Mouse (Mus musculus) forebrain, embryonic 11.5 days (tissue): ENCODE data around the gene Rnf207. TPM values are rescaled to one million over a fixed set of nuclear protein-coding genes. Genes with fewer than 3 reads are reported as not detected.
A peak's percentile ranks its signal among the peaks of the same experiment; 100 is the strongest.

Experiments
- ATAC-seq: fragments of 200-750 bp; cut with Nextera tagmentation; replicated peaks from 2 replicates; pipeline ENCODE4 v1.8.0; 2017; ENCODE audit warnings: moderate TSS enrichment; ENCODE audit not compliant: low FRiP score
- DNase-seq: peaks from one replicate; pipeline ENCODE4 v3.0.0-alpha.2; 2017; ENCODE audit warnings: low spot score
- H3K27ac ChIP-seq: fragments of 300-500 bp; sonication (generic); 2 replicates; pipeline ENCODE4 v1.5.1; 2014; ENCODE audit warnings: low read depth, low read length
- H3K27me3 ChIP-seq: fragments of 300-500 bp; sonication (generic); 2 replicates; pipeline ENCODE4 v1.6.1; 2014; ENCODE audit warnings: mild to moderate bottlenecking, low read length, mixed read lengths; ENCODE audit not compliant: control insufficient read depth, insufficient read depth
- H3K36me3 ChIP-seq: fragments of 300-500 bp; sonication (generic); 2 replicates; pipeline ENCODE4 v1.6.1; 2014; ENCODE audit warnings: mild to moderate bottlenecking, low read length, moderate library complexity, mixed read lengths; ENCODE audit not compliant: control insufficient read depth, insufficient read depth
- H3K4me1 ChIP-seq: fragments of 300-500 bp; sonication (generic); replicated peaks from 2 replicates; pipeline ENCODE4 v1.6.1; 2014; ENCODE audit warnings: low read length, mixed read lengths; ENCODE audit not compliant: control insufficient read depth, insufficient read depth
- H3K4me2 ChIP-seq: fragments of 300-500 bp; sonication (generic); 2 replicates; pipeline ENCODE4 v1.6.1; 2014; ENCODE audit warnings: low read depth, mild to moderate bottlenecking, low read length, moderate library complexity, mixed read lengths; ENCODE audit not compliant: severe bottlenecking
- H3K4me3 ChIP-seq: fragments of 300-500 bp; sonication (generic); 2 replicates; pipeline ENCODE4 v1.5.1; 2014; ENCODE audit warnings: low read depth, low read length
- H3K9ac ChIP-seq: fragments of 300-500 bp; sonication (generic); 2 replicates; pipeline ENCODE4 v1.6.1; 2014; ENCODE audit warnings: low read length
- H3K9me3 ChIP-seq: fragments of 300-500 bp; sonication (generic); 2 replicates; pipeline ENCODE4 v1.6.1; 2016; ENCODE audit warnings: low read length, mixed read lengths; ENCODE audit not compliant: control insufficient read depth
- WGBS: fragments of 180-500 bp; shearing (Covaris S2); extraction: QIAGEN DNeasy Blood & Tissue Kit; methylation state at CpG from one replicate; pipeline ENCODE4 v1.1.7; 2014; 5-methylcytosine and 5-hydroxymethylcytosine counted together
- polyA plus RNA-seq: library from polyadenylated mRNA; unstranded; fragments of >200 nt; fragmentation: Nextera tagmentation; extraction: Ambion mirVana; gene quantifications from 2 replicates; pipeline ENCODE4 v1.2.1, GENCODE M21; 2014

Rnf207 gene
- polyA plus RNA-seq, 1 experiment from 2014 or later: 0.60 TPM

GRCm38 (mm10) chr4:152262187-152262586 is 56.6 kb downstream of the Rnf207 start:
- DNase-seq (no peak), ATAC-seq (no peak)
- no peaks in the 10 kb centered on the region for H3K36me3 ChIP-seq
- no peaks in the 10 kb centered on the region for H3K27me3 ChIP-seq
- no peak overlapping the region for H3K4me2 ChIP-seq
- H3K9ac ChIP-seq: no peak overlapping the region
- H3K9me3 ChIP-seq: no peaks in the 10 kb centered on the region
- H3K4me3 ChIP-seq: no peak overlapping the region
- 0 out of 2 replicates have a peak overlapping the region, but pooled peaks have one; percentile 6 for H3K27ac ChIP-seq
- H3K4me1 ChIP-seq: no peaks in the 10 kb centered on the region
- 77% methylated on average over 9 of the region's 9 CpGs for WGBS

- WGBS: 96% methylated on average over 8 of the region's 8 CpGs
- H3K4me2 ChIP-seq: no peak overlapping the region
- no peak overlapping the region for H3K4me3 ChIP-seq
- H3K9me3 ChIP-seq: no peaks in the 10 kb centered on the region
- H3K9ac ChIP-seq: no peak overlapping the region
- DNase-seq (no peak), ATAC-seq (no peak)
- no peaks in the 10 kb centered on the region for H3K27me3 ChIP-seq
- H3K27ac ChIP-seq: no peak overlapping the region
- no peaks in the 10 kb centered on the region for H3K4me1 ChIP-seq
- no peaks in the 10 kb centered on the region for H3K36me3 ChIP-seq
Measured at GRCm38 (mm10) chr4:152260451-152260850, 58.3 kb downstream of the Rnf207 start.

GRCm38 (mm10) chr4:152257070-152257469 is 61.7 kb downstream of the Rnf207 start:
- no peak overlapping the region for H3K4me2 ChIP-seq
- H3K4me3 ChIP-seq: no peak overlapping the region
- H3K27me3 ChIP-seq: no peaks in the 10 kb centered on the region
- H3K9me3 ChIP-seq: no peaks in the 10 kb centered on the region
- H3K9ac ChIP-seq: no peak overlapping the region
- H3K27ac ChIP-seq: no peak overlapping the region
- H3K36me3 ChIP-seq: no peaks in the 10 kb centered on the region
- ATAC-seq (no peak), DNase-seq (no peak)
- WGBS: 83% methylated on average over 6 of the region's 6 CpGs
- no peaks in the 10 kb centered on the region for H3K4me1 ChIP-seq

Other genes with a start within 250 kb of the Rnf207 start
- gene Plekhg5, start 246.5 kb downstream of the Rnf207 start, polyA plus RNA-seq: 8.0 and 8.2 TPM in 2 replicates
- gene Tnfrsf25, start 203.1 kb downstream of the Rnf207 start, polyA plus RNA-seq: 0.49 TPM in 1 of 2 replicates, not detected in the other
- 0.90 and 1.2 TPM in 2 replicates for gene Espn, start 166.6 kb downstream of the Rnf207 start, polyA plus RNA-seq
- not detected in 2 replicates for gene Hes2, start 160.1 kb downstream of the Rnf207 start, polyA plus RNA-seq
- 75.1 and 77.8 TPM in 2 replicates for gene Acot7, start 140.9 kb downstream of the Rnf207 start, polyA plus RNA-seq
- gene Gpr153, start 44.8 kb downstream of the Rnf207 start, polyA plus RNA-seq: 6.1 and 6.6 TPM in 2 replicates
- 0.53 and 1.0 TPM in 2 replicates for gene Hes3, start 27.3 kb downstream of the Rnf207 start, polyA plus RNA-seq
- gene Icmt, start 21.8 kb downstream of the Rnf207 start, polyA plus RNA-seq: 22.1 and 23.6 TPM in 2 replicates
- gene Rpl22, start 6.7 kb upstream of the Rnf207 start, polyA plus RNA-seq: 310 and 360 TPM in 2 replicates
- gene Chd5, start 19.7 kb upstream of the Rnf207 start, polyA plus RNA-seq: 1.3 and 1.5 TPM in 2 replicates
- 5.9 and 7.6 TPM in 2 replicates for gene Nphp4, start 157.7 kb upstream of the Rnf207 start, polyA plus RNA-seq
- 10.5 and 13.2 TPM in 2 replicates for gene Kcnab2, start 158.9 kb upstream of the Rnf207 start, polyA plus RNA-seq